Mouse (Mus musculus) liver, embryonic 14.5 days (tissue): ENCODE results near the gene Iqsec1. TPM values are rescaled to one million over a fixed set of nuclear protein-coding genes. Genes with fewer than 3 reads are reported as not detected.

ENCODE experiments used
- ATAC-seq: fragments of 200-750 bp; cut with Nextera tagmentation; 2 replicates; pipeline ENCODE4 v1.8.0; 2017; ENCODE audit warnings: moderate number of reproducible peaks, mild to moderate bottlenecking, moderate library complexity; ENCODE audit not compliant: insufficient read depth
- DNase-seq, 3 experiments: peaks; one replicate each; pipeline ENCODE4 v3.0.0-alpha.2; 2012 to 2013; ENCODE audit warnings: low read depth in 3 of 3, low spot score in 3 of 3
- H3K27ac ChIP-seq: fragments of 300-500 bp; sonication (generic); 2 replicates; pipeline ENCODE4 v1.5.1; 2014; ENCODE audit warnings: moderate library complexity, mild to moderate bottlenecking, control low read depth, inconsistent platforms
- H3K27me3 ChIP-seq: fragments of 300-500 bp; sonication (generic); 2 replicates; pipeline ENCODE4 v1.6.1; 2014; ENCODE audit warnings: mild to moderate bottlenecking, low read length, moderate library complexity; ENCODE audit not compliant: control insufficient read depth, insufficient read depth
- H3K36me3 ChIP-seq: fragments of 300-500 bp; sonication (generic); replicated peaks from 2 replicates; pipeline ENCODE4 v1.6.1; 2014; ENCODE audit warnings: low read depth; ENCODE audit not compliant: control insufficient read depth, insufficient read depth
- H3K4me1 ChIP-seq, 2 experiments: fragments of 200-500 bp in 1 of 2; fragments of 300-500 bp in 1 of 2; sonication (generic) in 1 of 2; replicated peaks; 2 replicates each; pipeline ENCODE4 v1.6.1; 2012 to 2014; ENCODE audit warnings: antibody characterized with exemption in 1 of 2, inconsistent platforms in 1 of 2, low read length in 1 of 2; ENCODE audit not compliant: control insufficient read depth in 2 of 2, insufficient read depth in 2 of 2
- H3K4me2 ChIP-seq: fragments of 300-500 bp; sonication (generic); 2 replicates; pipeline ENCODE4 v1.6.1; 2014; ENCODE audit warnings: low read depth, mild to moderate bottlenecking, control low read depth, moderate library complexity
- H3K4me3 ChIP-seq, 2 experiments: fragments of 200-500 bp in 1 of 2; fragments of 300-500 bp in 1 of 2; sonication (generic) in 1 of 2; 2 replicates each; pipeline ENCODE4 v1.5.1; 2012 to 2014; ENCODE audit warnings: low read depth in 2 of 2, low read length in 2 of 2, mild to moderate bottlenecking in 2 of 2, control low read depth in 1 of 2, inconsistent platforms in 1 of 2, moderate library complexity in 1 of 2; ENCODE audit not compliant: insufficient read depth in 1 of 2
- H3K9ac ChIP-seq: fragments of 300-500 bp; sonication (generic); replicated peaks from 2 replicates; pipeline ENCODE4 v1.6.1; 2014; ENCODE audit warnings: mild to moderate bottlenecking, control low read depth, moderate library complexity
- H3K9me3 ChIP-seq: fragments of 300-500 bp; sonication (generic); 2 replicates; pipeline ENCODE4 v1.6.1; 2016; ENCODE audit warnings: low read length, mixed read lengths; ENCODE audit not compliant: control insufficient read depth
- CTCF ChIP-seq: IDR thresholded peaks from 2 replicates; pipeline ENCODE4 v1.5.1; 2016; ENCODE audit warnings: antibody characterized with exemption, low read depth, control low read depth
- EP300 ChIP-seq: IDR thresholded peaks from 2 replicates; pipeline ENCODE4 v1.6.1; 2016; ENCODE audit warnings: antibody characterized with exemption, low read depth
- WGBS: fragments of 180-500 bp; shearing (Covaris S2); extraction: QIAGEN DNeasy Blood & Tissue Kit; methylation state at CpG from one replicate; pipeline ENCODE4 v1.1.7; 2014; ENCODE audit not compliant: insufficient replicate concordance; 5-methylcytosine and 5-hydroxymethylcytosine counted together
- polyA plus RNA-seq, 2 experiments: library from polyadenylated mRNA; depleted of rRNA in 1 of 2; stranded (reverse) in 1 of 2; unstranded in 1 of 2; fragments of >200 nt; fragmentation: Nextera tagmentation in 1 of 2; extraction: Ambion mirVana in 1 of 2; gene quantifications; 2 replicates each; pipeline versions ENCODE4 v1.2.1 to v1.2.3; 2012 to 2014

Iqsec1 gene
- polyA plus RNA-seq, 2 experiments: 4.0 to 9.0 TPM

DNA sequence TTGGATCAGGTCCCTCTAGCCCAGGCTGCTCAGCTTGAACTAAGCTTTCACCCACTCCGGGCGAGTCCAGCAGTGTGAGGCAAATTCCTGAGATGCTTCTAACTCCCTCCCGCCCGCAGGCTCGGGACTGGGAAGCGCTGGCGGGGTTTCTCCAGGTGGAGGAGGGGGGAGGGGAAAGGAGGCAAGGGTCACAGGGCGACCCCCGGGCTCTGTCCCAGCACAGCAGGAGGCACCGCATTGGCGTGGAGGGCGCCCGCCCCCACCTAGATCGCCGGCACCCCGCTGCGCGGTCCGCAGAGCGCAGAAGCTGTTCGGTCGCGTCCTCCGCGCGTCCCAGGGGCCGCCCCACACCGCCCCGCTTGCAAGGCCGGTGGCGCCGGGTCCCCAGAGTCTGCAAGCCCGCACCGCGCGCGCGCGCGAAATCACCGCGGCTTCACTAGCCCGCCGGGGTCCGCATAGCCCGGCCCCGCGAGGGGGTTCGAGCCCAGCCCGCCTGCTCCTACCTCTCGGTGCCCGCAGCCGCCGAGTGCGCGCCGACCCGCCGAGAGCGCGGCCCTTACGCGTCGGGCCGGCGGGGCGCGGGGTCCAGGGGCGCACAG is 252.3 kb downstream of the Iqsec1 start:
- no peaks in the 10 kb centered on the region for H3K36me3 ChIP-seq
- ATAC-seq (peak; percentile 36; the same call in 1 of the 2 replicates), DNase-seq (no peak)
- peaks cover 38% of the 10 kb centered on the region for H3K27me3 ChIP-seq
- no peak overlapping the region for H3K27ac ChIP-seq
- H3K9me3 ChIP-seq: no peaks in the 10 kb centered on the region
- 2% methylated on average over 63 of the region's 69 CpGs for WGBS
- peak overlapping the region; percentile 42 to 78 for H3K4me3 ChIP-seq
- TF ChIP-seq CTCF (no peak), EP300 (no peak)
- H3K4me1 ChIP-seq: peaks cover 2 to 10% of the 10 kb centered on the region in 2 experiments; a peak in 3 of 4 replicates
- H3K4me2 ChIP-seq: peak overlapping the region; percentile 86
- peak overlapping the region; percentile 40; the same call in 1 of the 2 replicates for H3K9ac ChIP-seq

DNA sequence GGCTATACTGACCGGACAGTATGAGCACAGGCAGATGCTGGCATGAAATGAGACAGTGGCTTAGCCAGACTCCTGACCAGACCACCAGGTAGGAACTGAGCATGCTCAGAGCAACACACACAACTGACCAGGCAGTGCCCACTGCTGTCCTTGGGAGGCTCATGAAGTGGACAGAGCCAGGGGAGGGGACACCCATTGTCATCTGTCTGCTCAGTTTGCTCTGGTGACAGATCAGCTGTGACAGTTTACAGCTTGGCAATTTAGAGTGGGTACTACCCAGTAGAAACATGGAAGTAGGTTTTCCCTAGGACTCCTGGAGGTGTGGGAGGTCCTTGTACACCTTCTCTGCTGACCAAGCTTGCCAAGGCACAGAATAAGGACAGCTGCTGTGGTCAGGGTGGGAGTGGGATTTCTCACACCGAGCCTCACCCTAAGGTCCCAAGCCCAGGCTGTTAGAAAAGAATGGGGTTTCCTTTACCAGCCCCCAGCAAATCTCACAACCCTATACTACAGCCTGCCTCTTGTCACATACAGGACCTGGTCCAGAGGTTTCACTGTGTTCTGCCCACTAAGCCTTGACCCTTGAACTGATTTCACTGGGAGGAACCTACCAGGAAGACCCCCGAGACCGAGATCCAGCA is 253.0 kb downstream of the Iqsec1 start:
- peaks cover 38% of the 10 kb centered on the region for H3K27me3 ChIP-seq
- peak overlapping the region; percentile 42 to 78; a peak in 3 of 4 replicates for H3K4me3 ChIP-seq
- DNase-seq: no peak
- no peaks in the 10 kb centered on the region for H3K36me3 ChIP-seq
- H3K27ac ChIP-seq: no peak overlapping the region
- no peak overlapping the region for H3K9ac ChIP-seq
- H3K4me1 ChIP-seq: peaks cover 0 to 3% of the 10 kb centered on the region in 2 experiments; a peak in 3 of 4 replicates
- 36% methylated on average over 4 of the region's 4 CpGs for WGBS
- H3K4me2 ChIP-seq: peak overlapping the region; percentile 86
- no peaks in the 10 kb centered on the region for H3K9me3 ChIP-seq
- TF ChIP-seq CTCF (no peak), EP300 (no peak)
- no peak for ATAC-seq

DNA sequence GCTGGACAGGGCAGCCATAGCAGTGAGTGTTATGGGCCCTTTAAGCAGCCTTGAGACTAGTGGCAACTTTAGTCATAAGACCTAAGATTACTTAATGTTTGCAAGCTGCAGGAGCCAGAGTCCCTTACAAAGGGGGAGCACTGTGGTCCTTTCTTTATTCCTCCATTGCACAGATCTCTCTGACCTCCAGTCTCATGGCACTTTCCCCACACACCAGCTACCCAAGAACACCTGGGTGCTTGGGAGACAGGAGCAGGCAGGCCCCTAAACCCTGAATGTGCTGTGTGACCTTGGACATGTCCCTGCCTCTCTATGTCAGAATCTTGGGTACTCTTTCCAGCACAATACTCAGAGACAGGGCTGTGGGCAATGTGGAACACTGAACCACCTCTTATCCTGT is 253.7 kb downstream of the Iqsec1 start:
- Histone ChIP-seq H3K9me3 (no peaks in the 10 kb centered on the region), H3K27ac (no peak overlapping the region), H3K27me3 (peaks cover 38% of the 10 kb centered on the region), H3K9ac (no peak overlapping the region), H3K4me3 (no peak overlapping the region), H3K36me3 (no peaks in the 10 kb centered on the region), H3K4me2 (no peak overlapping the region), H3K4me1 (no peaks in the 10 kb centered on the region; a peak in 1 of 4 replicates)
- TF ChIP-seq CTCF (no peak), EP300 (no peak)
- DNase-seq: no peak
- ATAC-seq: no peak

DNA sequence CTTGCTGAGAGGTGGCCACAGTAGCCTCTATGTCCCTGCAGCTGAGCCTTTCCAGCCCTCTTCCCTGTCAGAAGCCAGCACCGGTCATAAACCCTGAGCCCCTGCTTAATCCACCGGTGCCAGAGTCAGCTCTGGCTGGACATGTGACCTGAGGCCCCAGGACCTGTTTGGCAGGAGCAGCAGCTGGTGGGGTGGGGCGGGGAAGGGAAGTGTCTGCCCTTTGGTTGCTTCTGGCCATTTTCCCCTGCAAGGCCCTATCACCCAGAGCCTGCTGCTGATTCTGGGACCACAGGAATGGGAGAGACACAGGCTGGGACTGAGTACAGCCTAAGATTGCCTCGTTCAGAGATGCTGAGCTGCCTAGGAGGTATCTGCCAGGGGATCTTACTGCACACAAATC is 257.2 kb downstream of the Iqsec1 start:
- Histone ChIP-seq H3K27ac (no peak overlapping the region), H3K27me3 (peaks cover 27% of the 10 kb centered on the region), H3K9me3 (no peaks in the 10 kb centered on the region), H3K36me3 (no peaks in the 10 kb centered on the region), H3K4me1 (no peaks in the 10 kb centered on the region), H3K9ac (no peak overlapping the region), H3K4me2 (no peak overlapping the region), H3K4me3 (no peak overlapping the region)
- DNase-seq (no peak), ATAC-seq (no peak)
- WGBS: 12% methylated on average over 4 of the region's 4 CpGs
- TF ChIP-seq CTCF (no peak), EP300 (no peak)

GRCm38 (mm10) chr6:90729829-90730228 is 258.7 kb downstream of the Iqsec1 start:
- 43% methylated on average over 5 of the region's 5 CpGs for WGBS
- Histone ChIP-seq H3K36me3 (no peaks in the 10 kb centered on the region), H3K9ac (no peak overlapping the region), H3K27me3 (peaks cover 12% of the 10 kb centered on the region), H3K4me2 (no peak overlapping the region), H3K4me1 (no peaks in the 10 kb centered on the region), H3K27ac (no peak overlapping the region), H3K9me3 (no peaks in the 10 kb centered on the region), H3K4me3 (no peak overlapping the region)
- DNase-seq (no peak), ATAC-seq (no peak)
- TF ChIP-seq EP300 (no peak), CTCF (no peak)
